Mouse (Mus musculus) stomach, embryonic 16.5 days (tissue): ENCODE measurements around the gene Eipr1. TPM values are rescaled to one million over a fixed set of nuclear protein-coding genes. Genes with fewer than 3 reads are reported as not detected.
A peak's percentile ranks its signal among the peaks of the same experiment; 100 is the strongest.
"Not testable (repeated sequence)": the region's sequence is repeated elsewhere in the genome, so short reads cannot be mapped to it uniquely, and the experiment has no call there.

Experiments
- ATAC-seq: fragments of 200-750 bp; cut with Nextera tagmentation; 2 replicates; pipeline ENCODE4 v1.8.0; 2017; ENCODE audit warnings: moderate number of reproducible peaks, moderate TSS enrichment; ENCODE audit not compliant: insufficient read depth, low FRiP score
- H3K27ac ChIP-seq: fragments of 300-500 bp; sonication (generic); 2 replicates; pipeline ENCODE4 v1.5.1; 2014; ENCODE audit warnings: low read length
- H3K27me3 ChIP-seq: fragments of 300-500 bp; sonication (generic); 2 replicates; pipeline ENCODE4 v1.6.1; 2014; ENCODE audit warnings: low read length, control low read depth, mixed read lengths; ENCODE audit not compliant: control insufficient read depth, insufficient read depth
- H3K36me3 ChIP-seq: fragments of 300-500 bp; sonication (generic); 2 replicates; pipeline ENCODE4 v1.6.1; 2014; ENCODE audit warnings: low read length; ENCODE audit not compliant: control insufficient read depth, insufficient read depth
- H3K4me1 ChIP-seq: fragments of 300-500 bp; sonication (generic); 2 replicates; pipeline ENCODE4 v1.6.1; 2014; ENCODE audit warnings: low read length, control low read depth, mixed read lengths; ENCODE audit not compliant: control insufficient read depth, insufficient read depth
- H3K4me2 ChIP-seq: fragments of 300-500 bp; sonication (generic); 2 replicates; pipeline ENCODE4 v1.6.1; 2014; ENCODE audit warnings: low read depth, low read length, mixed read lengths
- H3K4me3 ChIP-seq: fragments of 300-500 bp; sonication (generic); replicated peaks from 2 replicates; pipeline ENCODE4 v1.5.1; 2014; ENCODE audit warnings: mild to moderate bottlenecking, low read length
- H3K9ac ChIP-seq: fragments of 300-500 bp; sonication (generic); 2 replicates; pipeline ENCODE4 v1.6.1; 2014; ENCODE audit warnings: low read length
- H3K9me3 ChIP-seq: fragments of 300-500 bp; sonication (generic); replicated peaks from 2 replicates; pipeline ENCODE4 v1.6.1; 2016; ENCODE audit warnings: low read length, control low read depth; ENCODE audit not compliant: control insufficient read depth
- WGBS: fragments of 180-500 bp; shearing (Covaris S2); extraction: QIAGEN DNeasy Blood & Tissue Kit; methylation state at CpG from one replicate; pipeline ENCODE4 v1.1.7; 2014; 5-methylcytosine and 5-hydroxymethylcytosine counted together
- polyA plus RNA-seq: library from polyadenylated mRNA; unstranded; fragments of >200 nt; fragmentation: Nextera tagmentation; extraction: Ambion mirVana; gene quantifications from 2 replicates; pipeline ENCODE4 v1.2.1, GENCODE M21; 2015

Eipr1 gene
- polyA plus RNA-seq, 1 experiment from 2014 or later, result 24.9 TPM

DNA sequence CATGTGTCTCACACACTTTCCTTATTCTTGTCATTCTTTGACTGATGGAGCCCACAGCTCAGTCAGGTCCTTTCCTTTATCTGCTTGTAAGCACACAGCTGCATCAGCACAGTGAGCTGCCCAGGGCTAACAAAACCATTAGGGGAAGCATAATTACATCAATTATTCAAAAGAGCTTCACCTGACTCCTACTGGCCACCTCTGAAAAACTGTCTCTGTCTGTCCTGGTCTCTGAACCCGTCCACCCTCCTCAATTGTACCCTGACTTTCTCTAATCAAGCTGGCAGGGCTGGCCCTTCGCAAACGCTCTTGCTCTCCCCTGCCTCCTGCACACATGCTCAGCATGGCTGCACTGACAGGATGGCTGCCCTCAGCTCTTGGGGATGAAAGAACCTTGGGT lies 27.2 kb upstream of the Eipr1 start:
- H3K9me3 ChIP-seq, result no peaks in the 10 kb centered on the region
- no peak overlapping the region for H3K4me3 ChIP-seq
- no peak overlapping the region for H3K4me2 ChIP-seq
- H3K27me3 ChIP-seq, result no peaks in the 10 kb centered on the region
- H3K9ac ChIP-seq, result no peak overlapping the region
- no peaks in the 10 kb centered on the region for H3K4me1 ChIP-seq
- WGBS, result 80% methylated on average over 3 of the region's 3 CpGs
- no peak for ATAC-seq
- H3K27ac ChIP-seq, result no peak overlapping the region
- H3K36me3 ChIP-seq, result peaks cover 16% of the 10 kb centered on the region; the same call in 1 of the 2 replicates

GRCm38 (mm10) chr12:28726204-28726603 lies 25.4 kb upstream of the Eipr1 start:
- H3K36me3 ChIP-seq, result 0 out of 2 replicates have a peak, but pooled peaks cover 4% of the 10 kb centered on the region

GRCm38 (mm10) chr12:28727061-28727460 lies 24.5 kb upstream of the Eipr1 start:
- Histone ChIP-seq H3K9ac (no peak overlapping the region), H3K27ac (no peak overlapping the region), H3K27me3 (no peaks in the 10 kb centered on the region), H3K4me1 (no peaks in the 10 kb centered on the region), H3K36me3 (0 out of 2 replicates have a peak, but pooled peaks cover 4% of the 10 kb centered on the region), H3K4me3 (no peak overlapping the region), H3K4me2 (no peak overlapping the region), H3K9me3 (no peaks in the 10 kb centered on the region)
- 72% methylated on average over 5 of the region's 5 CpGs for WGBS
- ATAC-seq, result no peak

More at GRCm38 (mm10) chr12:28726204-28726603, 25.4 kb upstream of the Eipr1 start:
- Histone ChIP-seq H3K27me3 (no peaks in the 10 kb centered on the region), H3K4me1 (no peaks in the 10 kb centered on the region), H3K4me2 (no peak overlapping the region), H3K4me3 (no peak overlapping the region), H3K9me3 (no peaks in the 10 kb centered on the region), H3K27ac (no peak overlapping the region), H3K9ac (no peak overlapping the region)
- 93% methylated on average over 4 of the region's 4 CpGs for WGBS
- ATAC-seq, result no peak

- Histone ChIP-seq H3K4me1 (no peaks in the 10 kb centered on the region), H3K27me3 (no peaks in the 10 kb centered on the region), H3K4me3 (no peak overlapping the region), H3K27ac (no peak overlapping the region), H3K9ac (no peak overlapping the region), H3K4me2 (no peak overlapping the region), H3K9me3 (no peaks in the 10 kb centered on the region), H3K36me3 (peaks cover 14% of the 10 kb centered on the region; the same call in 1 of the 2 replicates)
- WGBS, result 86% methylated on average over 8 of the region's 8 CpGs
- ATAC-seq, result no peak
Observed at GRCm38 (mm10) chr12:28732631-28733030, 19.0 kb upstream of the Eipr1 start.

GRCm38 (mm10) chr12:28733520-28734245 lies 17.9 kb upstream of the Eipr1 start:
- H3K4me1 ChIP-seq, H3K27ac ChIP-seq, H3K4me2 ChIP-seq, H3K27me3 ChIP-seq, ATAC-seq, H3K9me3 ChIP-seq, H3K4me3 ChIP-seq, H3K9ac ChIP-seq: not testable (repeated sequence)
- peaks cover 14% of the 10 kb centered on the region; the same call in 1 of the 2 replicates for H3K36me3 ChIP-seq
- WGBS, result 91% methylated on average over 6 of the region's 6 CpGs

- Histone ChIP-seq H3K27me3 (no peaks in the 10 kb centered on the region), H3K36me3 (peaks cover 14% of the 10 kb centered on the region; the same call in 1 of the 2 replicates), H3K4me2 (no peak overlapping the region), H3K4me3 (no peak overlapping the region), H3K4me1 (no peaks in the 10 kb centered on the region), H3K9ac (no peak overlapping the region), H3K9me3 (no peaks in the 10 kb centered on the region), H3K27ac (no peak overlapping the region)
- 97% methylated on average over 1 of the region's 1 CpGs for WGBS
- no peak for ATAC-seq
Observed at GRCm38 (mm10) chr12:28734271-28734670, 17.3 kb upstream of the Eipr1 start.

DNA sequence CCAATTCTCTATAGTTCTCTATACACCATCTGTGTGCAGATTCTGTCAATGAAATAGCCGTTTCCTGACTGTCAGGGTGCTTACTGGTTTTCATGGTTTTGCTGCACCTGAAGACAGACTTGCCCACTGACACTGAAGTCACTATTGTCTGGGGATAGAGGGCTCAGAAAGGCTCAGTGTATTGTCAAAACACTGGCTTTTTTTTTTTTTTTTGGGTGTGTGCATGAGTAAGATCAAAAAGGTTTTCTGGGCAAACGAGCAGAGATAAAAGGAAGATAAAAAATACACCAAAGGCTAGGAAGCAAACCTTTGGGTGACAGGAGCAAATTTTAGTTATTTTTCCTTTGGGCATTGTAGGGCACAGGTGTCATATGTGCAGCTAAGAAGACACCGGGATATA lies 16.3 kb upstream of the Eipr1 start:
- Histone ChIP-seq H3K4me2 (no peak overlapping the region), H3K27ac (no peak overlapping the region), H3K9ac (no peak overlapping the region), H3K36me3 (peaks cover 14% of the 10 kb centered on the region; the same call in 1 of the 2 replicates), H3K27me3 (no peaks in the 10 kb centered on the region), H3K4me3 (no peak overlapping the region), H3K4me1 (no peaks in the 10 kb centered on the region), H3K9me3 (no peaks in the 10 kb centered on the region)
- no peak for ATAC-seq
- WGBS, result 89% methylated on average over 3 of the region's 3 CpGs

DNA sequence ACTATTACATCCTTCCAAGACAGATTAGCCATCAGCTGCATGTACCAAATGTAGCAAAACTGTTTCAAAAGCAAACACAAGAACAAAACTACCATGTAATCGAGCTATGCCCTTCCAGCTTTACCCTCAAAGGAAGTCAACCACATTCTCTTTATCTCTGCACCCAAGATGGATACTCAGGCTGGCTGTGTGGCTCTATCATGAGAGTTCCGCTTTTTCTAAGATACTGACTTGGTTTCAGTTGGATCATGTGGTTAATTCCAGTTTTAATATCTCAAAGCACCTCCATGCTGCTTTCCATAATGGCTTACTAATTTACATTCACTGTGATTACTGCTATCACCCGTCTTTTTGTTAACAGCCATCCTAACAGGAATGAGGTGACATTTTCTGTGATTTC lies 8.3 kb upstream of the Eipr1 start:
- Histone ChIP-seq H3K4me3 (no peak overlapping the region), H3K36me3 (peaks cover 9% of the 10 kb centered on the region; the same call in 1 of the 2 replicates), H3K27ac (no peak overlapping the region), H3K4me2 (no peak overlapping the region), H3K9ac (no peak overlapping the region), H3K4me1 (no peaks in the 10 kb centered on the region; the same call in 1 of the 2 replicates), H3K27me3 (no peaks in the 10 kb centered on the region), H3K9me3 (no peaks in the 10 kb centered on the region)
- 83% methylated on average over 3 of the region's 3 CpGs for WGBS
- ATAC-seq, result no peak

- peaks cover 4% of the 10 kb centered on the region; the same call in 1 of the 2 replicates for H3K4me1 ChIP-seq
- ATAC-seq, result peak; percentile 92
- H3K9ac ChIP-seq, result peak within 1 kb of the TSS; percentile 83
- H3K27me3 ChIP-seq, result no peaks in the 10 kb centered on the region
- H3K36me3 ChIP-seq, result 0 out of 2 replicates have a peak, but pooled peaks cover 9% of the 10 kb centered on the region
- WGBS, result 1% methylated on average over 41 of the region's 41 CpGs
- no peaks in the 10 kb centered on the region for H3K9me3 ChIP-seq
- peak within 1 kb of the TSS; percentile 12; the same call in 1 of the 2 replicates for H3K27ac ChIP-seq
- peak within 1 kb of the TSS; percentile 93 for H3K4me2 ChIP-seq
- peak within 1 kb of the TSS; percentile 82 for H3K4me3 ChIP-seq
Observed at GRCm38 (mm10) chr12:28750021-28750633, 1.5 kb upstream of the Eipr1 start, which contains the start of gene Trappc12. Gene Trappc12, minus strand, starts transcription at chr12:28750472.
